Mouse (Mus musculus): Measurements from ENCODE around the gene Dync1i1. TPM values are rescaled to one million over a fixed set of nuclear protein-coding genes. Genes with fewer than 3 reads are reported as not detected.

The Dync1i1 gene
- polyA plus RNA-seq, 1 experiment from 2014 or later = 7.0 TPM

GRCm38 (mm10) chr6:6038773-6039550 lies 313.5 kb downstream of the Dync1i1 start:
- Histone ChIP-seq H3K36me3 (no peaks in the 10 kb centered on the region), H3K9me3 (no peaks in the 10 kb centered on the region), H3K4me1 (replicated peaks) (peaks cover 8% of the 10 kb centered on the region), H3K4me2 (replicated peaks) (no peak overlapping the region; the same call in 1 of the 2 replicates), H3K27ac (no peak overlapping the region), H3K27me3 (no peaks in the 10 kb centered on the region), H3K9ac (replicated peaks) (no peak overlapping the region), H3K4me3 (replicated peaks) (no peak overlapping the region)
- 27% methylated on average over 18 of the region's 18 CpGs for WGBS
- no peak for ATAC-seq

GRCm38 (mm10) chr6:6046729-6047424 lies 321.4 kb downstream of the Dync1i1 start:
- 85% methylated on average over 12 of the region's 12 CpGs for WGBS
- Histone ChIP-seq H3K4me3 (replicated peaks) (no peak overlapping the region), H3K27ac (no peak overlapping the region), H3K9ac (replicated peaks) (no peak overlapping the region), H3K27me3 (no peaks in the 10 kb centered on the region), H3K4me1 (replicated peaks) (no peaks in the 10 kb centered on the region), H3K9me3 (no peaks in the 10 kb centered on the region; the same call in 1 of the 2 replicates), H3K4me2 (replicated peaks) (no peak overlapping the region), H3K36me3 (no peaks in the 10 kb centered on the region)
- ATAC-seq = no peak

- H3K27me3 ChIP-seq = no peaks in the 10 kb centered on the region
- H3K9me3 ChIP-seq = no peaks in the 10 kb centered on the region; the same call in 1 of the 2 replicates
- no peak overlapping the region for H3K4me2 ChIP-seq (replicated peaks)
- no peaks in the 10 kb centered on the region for H3K36me3 ChIP-seq
- 70% methylated on average over 11 of the region's 11 CpGs for WGBS
- no peak for ATAC-seq
- no peak overlapping the region for H3K27ac ChIP-seq
- H3K4me3 ChIP-seq (replicated peaks) = no peak overlapping the region
- H3K4me1 ChIP-seq (replicated peaks) = peaks cover 7% of the 10 kb centered on the region; the same call in 1 of the 2 replicates
- H3K9ac ChIP-seq (replicated peaks) = no peak overlapping the region
Observed at GRCm38 (mm10) chr6:6052696-6053095, 327.3 kb downstream of the Dync1i1 start.

GRCm38 (mm10) chr6:6053946-6054345 lies 328.5 kb downstream of the Dync1i1 start:
- whole genome bisulfite sequencing = 16% methylated on average over 3 of the region's 3 CpGs
- H3K27ac ChIP-seq = no peak overlapping the region
- no peaks in the 10 kb centered on the region for H3K27me3 ChIP-seq
- H3K36me3 ChIP-seq = no peaks in the 10 kb centered on the region
- no peaks in the 10 kb centered on the region; the same call in 1 of the 2 replicates for H3K9me3 ChIP-seq
- H3K4me1 ChIP-seq (replicated peaks) = peaks cover 15% of the 10 kb centered on the region
- ATAC-seq = no peak
- H3K4me2 ChIP-seq (replicated peaks) = no peak overlapping the region
- no peak overlapping the region for H3K4me3 ChIP-seq (replicated peaks)
- H3K9ac ChIP-seq (replicated peaks) = no peak overlapping the region

GRCm38 (mm10) chr6:6058548-6058947 lies 333.1 kb downstream of the Dync1i1 start:
- H3K4me3 ChIP-seq (replicated peaks) = no peak overlapping the region
- no peaks in the 10 kb centered on the region for H3K9me3 ChIP-seq
- H3K27me3 ChIP-seq = no peaks in the 10 kb centered on the region
- no peak overlapping the region for H3K27ac ChIP-seq
- H3K9ac ChIP-seq (replicated peaks) = no peak overlapping the region
- WGBS = 8% methylated on average over 3 of the region's 3 CpGs
- no peak overlapping the region for H3K4me2 ChIP-seq (replicated peaks)
- peak; percentile 55; the same call in 1 of the 2 replicates for ATAC-seq
- peaks cover 15% of the 10 kb centered on the region for H3K4me1 ChIP-seq (replicated peaks)
- no peaks in the 10 kb centered on the region for H3K36me3 ChIP-seq

GRCm38 (mm10) chr6:6067201-6067600 lies 341.8 kb downstream of the Dync1i1 start:
- Histone ChIP-seq H3K4me3 (replicated peaks) (no peak overlapping the region), H3K27ac (no peak overlapping the region), H3K4me2 (replicated peaks) (no peak overlapping the region), H3K9me3 (no peaks in the 10 kb centered on the region), H3K4me1 (replicated peaks) (peaks cover 11% of the 10 kb centered on the region; the same call in 1 of the 2 replicates), H3K9ac (replicated peaks) (no peak overlapping the region), H3K36me3 (no peaks in the 10 kb centered on the region), H3K27me3 (no peaks in the 10 kb centered on the region)
- ATAC-seq = no peak
- 86% methylated on average over 6 of the region's 6 CpGs for WGBS

GRCm38 (mm10) chr6:6070015-6070414 lies 344.6 kb downstream of the Dync1i1 start:
- Histone ChIP-seq H3K4me3 (replicated peaks) (no peak overlapping the region), H3K9ac (replicated peaks) (no peak overlapping the region), H3K27me3 (no peaks in the 10 kb centered on the region), H3K36me3 (no peaks in the 10 kb centered on the region), H3K27ac (no peak overlapping the region), H3K9me3 (no peaks in the 10 kb centered on the region), H3K4me1 (replicated peaks) (peaks cover 11% of the 10 kb centered on the region; the same call in 1 of the 2 replicates), H3K4me2 (replicated peaks) (no peak overlapping the region)
- WGBS = 8% methylated on average over 3 of the region's 3 CpGs
- ATAC-seq = no peak

GRCm38 (mm10) chr6:6071038-6071437 lies 345.6 kb downstream of the Dync1i1 start:
- no peak for ATAC-seq
- WGBS = 72% methylated on average over 7 of the region's 7 CpGs
- no peak overlapping the region for H3K4me3 ChIP-seq (replicated peaks)

GRCm38 (mm10) chr6:6075940-6076447 lies 350.6 kb downstream of the Dync1i1 start:
- no peak overlapping the region for H3K27ac ChIP-seq
- H3K9me3 ChIP-seq = no peaks in the 10 kb centered on the region
- H3K4me3 ChIP-seq (replicated peaks) = no peak overlapping the region
- H3K9ac ChIP-seq (replicated peaks) = no peak overlapping the region
- WGBS = 88% methylated on average over 7 of the region's 7 CpGs
- no peaks in the 10 kb centered on the region for H3K27me3 ChIP-seq
- H3K4me1 ChIP-seq (replicated peaks) = no peaks in the 10 kb centered on the region
- H3K4me2 ChIP-seq (replicated peaks) = no peak overlapping the region
- no peak for ATAC-seq
- no peaks in the 10 kb centered on the region for H3K36me3 ChIP-seq

More at GRCm38 (mm10) chr6:6071038-6071437, 345.6 kb downstream of the Dync1i1 start:
- H3K4me2 ChIP-seq (replicated peaks) = no peak overlapping the region
- H3K27me3 ChIP-seq = no peaks in the 10 kb centered on the region
- no peaks in the 10 kb centered on the region for H3K9me3 ChIP-seq
- H3K9ac ChIP-seq (replicated peaks) = no peak overlapping the region
- H3K36me3 ChIP-seq = no peaks in the 10 kb centered on the region
- peaks cover 11% of the 10 kb centered on the region; the same call in 1 of the 2 replicates for H3K4me1 ChIP-seq (replicated peaks)
- no peak overlapping the region for H3K27ac ChIP-seq

- ATAC-seq = no peak
- no peaks in the 10 kb centered on the region for H3K27me3 ChIP-seq
- H3K9ac ChIP-seq (replicated peaks) = no peak overlapping the region
- H3K4me3 ChIP-seq (replicated peaks) = no peak overlapping the region
- no peak overlapping the region for H3K4me2 ChIP-seq (replicated peaks)
- no peaks in the 10 kb centered on the region for H3K36me3 ChIP-seq
- H3K9me3 ChIP-seq = no peaks in the 10 kb centered on the region
- H3K27ac ChIP-seq = no peak overlapping the region
- no peaks in the 10 kb centered on the region for H3K4me1 ChIP-seq (replicated peaks)
- WGBS = 89% methylated on average over 4 of the region's 4 CpGs
Observed at GRCm38 (mm10) chr6:6077234-6077633, 351.8 kb downstream of the Dync1i1 start.

Data from midbrain, embryonic 13.5 days (tissue).